Mouse (Mus musculus): ENCODE data around the gene Ralb.

DNA sequence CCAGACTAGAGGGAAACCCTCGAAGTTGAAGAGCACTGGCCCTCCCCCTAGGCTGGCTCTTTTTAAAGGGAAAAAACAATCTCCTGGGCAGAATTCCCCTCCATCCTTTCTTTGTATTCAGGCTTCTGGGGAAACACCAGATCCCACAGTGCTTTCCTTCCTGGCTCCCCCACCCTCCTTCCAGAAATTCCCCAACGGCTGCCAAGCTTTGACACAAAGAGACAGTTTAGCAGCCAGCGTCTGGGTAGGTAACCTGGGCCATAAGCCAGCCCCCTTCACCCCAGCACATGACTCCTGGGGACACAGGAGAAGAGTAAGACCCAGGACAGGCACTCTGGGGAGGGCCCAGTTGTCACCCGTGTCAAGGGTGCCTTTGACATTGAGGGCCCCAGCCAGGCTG is 4.0 kb upstream of the Ralb start:
- TF ChIP-seq POLR2A (IDR thresholded peaks at IDR 0.05; ENCODE audit: low read depth, low read length): no peak
- no peak for TF ChIP-seq CTCF (IDR thresholded peaks at IDR 0.05; ENCODE audit: extremely low read depth, insufficient read depth, insufficient read length, insufficient replicate concordance)
